Comparison of ENCODE assay signal across 8 mouse cellular contexts in genomic region chrX:134540414-134541135, GRCm38 (mm10). TPM values are rescaled to one million over a fixed set of nuclear protein-coding genes. Genes with fewer than 3 reads are reported as not detected.
DNase-seq lines count a peak whose midpoint lies in the region; ATAC-seq and TF ChIP-seq lines count a peak whose summit lies in the region.

No protein-coding gene starts in this region.

- no peaks in the 10 kb centered on the region for H3K27me3 ChIP-seq in heart, embryonic 13.5 days (replicated peaks)
- H3K27me3 ChIP-seq in kidney, postnatal 0 days (ENCODE audit: insufficient read depth, low read length): no peaks in the 10 kb centered on the region
- no peaks in the 10 kb centered on the region for H3K27me3 ChIP-seq in midbrain, embryonic 14.5 days (ENCODE audit: control insufficient read depth, insufficient read depth, low read length)

- peak overlapping the region; percentile 68 for H3K4me2 ChIP-seq in heart, embryonic 13.5 days
- peak overlapping the region; percentile 64 for H3K4me2 ChIP-seq in kidney, postnatal 0 days (ENCODE audit: low read length)
- peak overlapping the region; percentile 62 for H3K4me2 ChIP-seq in midbrain, embryonic 14.5 days (ENCODE audit: low read length)

- H3K9ac ChIP-seq in heart, embryonic 13.5 days: peak overlapping the region; percentile 86
- peak overlapping the region; percentile 55; the same call in 1 of the 2 replicates for H3K9ac ChIP-seq in kidney, postnatal 0 days (ENCODE audit: low read depth, low read length)
- H3K9ac ChIP-seq in midbrain, embryonic 14.5 days (replicated peaks; ENCODE audit: low read length): peak overlapping the region; percentile 53

- DNase-seq in heart, adult 11 months: no peak
- DNase-seq in forelimb bud, embryonic 11.5 days (ENCODE audit: low read depth, low spot score): peak; percentile 16
- peak; percentile 22 for DNase-seq in kidney, postnatal 0 days (ENCODE audit: low spot score)
- peak; percentile 31 for DNase-seq in midbrain, embryonic 14.5 days
- DNase-seq in right cerebral cortex, postnatal 4 days: no peak
- no peak for DNase-seq in cerebellum, adult 11 months

- WGBS in heart, embryonic 13.5 days: 18% methylated on average over 12 of the region's 12 CpGs
- WGBS in kidney, postnatal 0 days: 43% methylated on average over 12 of the region's 12 CpGs
- WGBS in midbrain, embryonic 14.5 days: 26% methylated on average over 12 of the region's 12 CpGs

- no peaks in the 10 kb centered on the region for H3K4me1 ChIP-seq in heart, embryonic 13.5 days
- H3K4me1 ChIP-seq in kidney, postnatal 0 days (replicated peaks; ENCODE audit: insufficient read depth, low read length): no peaks in the 10 kb centered on the region
- no peaks in the 10 kb centered on the region for H3K4me1 ChIP-seq in midbrain, embryonic 14.5 days (ENCODE audit: control insufficient read depth, insufficient read depth, low read length)

- no peak for ATAC-seq in heart, embryonic 13.5 days (ENCODE audit: extremely low read depth, insufficient number of reproducible peaks, low FRiP score, low TSS enrichment)
- peak; percentile 12 for ATAC-seq in activated CD4-positive, CD25-positive, alpha-beta regulatory T cell, adult 4 months
- no peak for ATAC-seq in kidney, postnatal 0 days (replicated peaks; ENCODE audit: low FRiP score, low read depth)
- ATAC-seq in midbrain, embryonic 14.5 days (ENCODE audit: low FRiP score, low TSS enrichment): no peak

- H3K27ac ChIP-seq in heart, embryonic 13.5 days (replicated peaks): peak overlapping the region; percentile 67
- 0 out of 2 replicates have a peak overlapping the region, but pooled peaks have one; percentile 54 for H3K27ac ChIP-seq in kidney, postnatal 0 days
- no peak overlapping the region for H3K27ac ChIP-seq in midbrain, embryonic 14.5 days (replicated peaks; ENCODE audit: low read depth, low read length)

- H3K9me3 ChIP-seq in heart, embryonic 13.5 days: no peaks in the 10 kb centered on the region
- H3K9me3 ChIP-seq in kidney, postnatal 0 days (replicated peaks; ENCODE audit: low read length): no peaks in the 10 kb centered on the region
- no peaks in the 10 kb centered on the region for H3K9me3 ChIP-seq in midbrain, embryonic 14.5 days (ENCODE audit: control insufficient read depth, low read length)

- peak overlapping the region; percentile 70 for H3K4me3 ChIP-seq in heart, embryonic 13.5 days
- peak overlapping the region; percentile 54 for H3K4me3 ChIP-seq in kidney, postnatal 0 days (replicated peaks; ENCODE audit: low read depth, low read length)
- H3K4me3 ChIP-seq in midbrain, embryonic 14.5 days (replicated peaks; ENCODE audit: low read depth, low read length): peak overlapping the region; percentile 44

- TF ChIP-seq CTCF in kidney, postnatal 0 days (IDR thresholded peaks at IDR 0.05; ENCODE audit: low read depth): 0 out of 2 replicates have a peak, but pooled peaks have one; percentile 18

- H3K36me3 ChIP-seq in heart, embryonic 13.5 days: peaks cover 12% of the 10 kb centered on the region
- no peaks in the 10 kb centered on the region for H3K36me3 ChIP-seq in kidney, postnatal 0 days (ENCODE audit: insufficient read depth, low read length)
- H3K36me3 ChIP-seq in midbrain, embryonic 14.5 days (ENCODE audit: control insufficient read depth, insufficient read depth, low read length): no peaks in the 10 kb centered on the region

RNA-seq across cellular contexts. Expression of gene Timm8a1, which starts 1.1 kb away (rescaled TPM):
- polyA plus RNA-seq in heart, embryonic 13.5 days (2015; fragmentation: Nextera tagmentation; extraction: Ambion mirVana): 69.2 and 78.0 TPM in 2 replicates
- 10 to 100 TPM; 31.0 to 38.7 TPM for polyA plus RNA-seq in activated CD4-positive, CD25-positive, alpha-beta regulatory T cell, adult 4 months (2017; shearing (Covaris generic))
- polyA plus RNA-seq in kidney, postnatal 0 days (2015; fragmentation: Nextera tagmentation; extraction: Ambion mirVana): 99.1 and 106 TPM in 2 replicates
- 41.4 and 47.1 TPM in 2 replicates for polyA plus RNA-seq in midbrain, embryonic 14.5 days (2014; fragmentation: Nextera tagmentation; extraction: Ambion mirVana)

RNA-seq across cellular contexts. Expression of gene Btk, which starts 42.8 kb away (rescaled TPM):
- 1.4 and 2.2 TPM in 2 replicates for polyA plus RNA-seq in heart, embryonic 13.5 days (2015; fragmentation: Nextera tagmentation; extraction: Ambion mirVana)
- polyA plus RNA-seq in activated CD4-positive, CD25-positive, alpha-beta regulatory T cell, adult 4 months (2017; shearing (Covaris generic)): 1 to 10 TPM in 1 of 2 experiments, under 1 TPM in 1; 0.65 to 2.3 TPM
- polyA plus RNA-seq in kidney, postnatal 0 days (2015; fragmentation: Nextera tagmentation; extraction: Ambion mirVana): 0.47 and 0.79 TPM in 2 replicates
- polyA plus RNA-seq in midbrain, embryonic 14.5 days (2014; fragmentation: Nextera tagmentation; extraction: Ambion mirVana): 0.26 TPM in 1 of 2 replicates, not detected in the other

RNA-seq across cellular contexts. Expression of gene Rpl36a, which starts 44.9 kb away (rescaled TPM):
- polyA plus RNA-seq in heart, embryonic 13.5 days (2015; fragmentation: Nextera tagmentation; extraction: Ambion mirVana): 261 and 287 TPM in 2 replicates
- polyA plus RNA-seq in activated CD4-positive, CD25-positive, alpha-beta regulatory T cell, adult 4 months (2017; shearing (Covaris generic)): 100 to 1,000 TPM; 650 to 747 TPM
- 527 and 613 TPM in 2 replicates for polyA plus RNA-seq in kidney, postnatal 0 days (2015; fragmentation: Nextera tagmentation; extraction: Ambion mirVana)
- 207 and 220 TPM in 2 replicates for polyA plus RNA-seq in midbrain, embryonic 14.5 days (2014; fragmentation: Nextera tagmentation; extraction: Ambion mirVana)

Comparison
In these comparisons a context has a peak if more than half of its experiments do, and no peak if none do; other contexts are left out.
1. DNase-seq: peak in forelimb bud, embryonic 11.5 days (single experiment), kidney, postnatal 0 days (single experiment) and midbrain, embryonic 14.5 days (single experiment); none in heart, adult 11 months (single experiment), right cerebral cortex, postnatal 4 days (single experiment) and cerebellum, adult 11 months (single experiment).
2. Peak in every context shown above with its lines, with median percentiles within 50 percentile points of each other: H3K4me2 ChIP-seq, H3K4me3 ChIP-seq and H3K9ac ChIP-seq.